Mouse (Mus musculus) liver, postnatal 0 days (tissue): Measurements from ENCODE around the gene Crip2. TPM values are rescaled to one million over a fixed set of nuclear protein-coding genes. Genes with fewer than 3 reads are reported as not detected.

Source experiments
- ATAC-seq: fragments of 200-750 bp; cut with Nextera tagmentation; 2 replicates; pipeline ENCODE4 v1.8.0; 2017; ENCODE audit warnings: mild to moderate bottlenecking, moderate library complexity
- DNase-seq: peaks from one replicate; pipeline ENCODE4 v3.0.0-alpha.2; 2016
- H3K27ac ChIP-seq: fragments of 300-500 bp; sonication (generic); 2 replicates; pipeline ENCODE4 v1.5.1; 2014; ENCODE audit warnings: antibody characterized with exemption, moderate library complexity, mild to moderate bottlenecking, low read depth
- H3K27me3 ChIP-seq: fragments of 300-500 bp; sonication (generic); 2 replicates; pipeline ENCODE4 v1.6.1; 2014; ENCODE audit warnings: low read length, control low read depth, mixed read lengths; ENCODE audit not compliant: insufficient read depth
- H3K36me3 ChIP-seq: fragments of 300-500 bp; sonication (generic); replicated peaks from 2 replicates; pipeline ENCODE4 v1.6.1; 2014; ENCODE audit warnings: mild to moderate bottlenecking, control low read depth, low read length, moderate library complexity, mixed read lengths; ENCODE audit not compliant: insufficient read depth
- H3K4me1 ChIP-seq: fragments of 300-500 bp; sonication (generic); 2 replicates; pipeline ENCODE4 v1.6.1; 2014; ENCODE audit warnings: antibody characterized with exemption, mild to moderate bottlenecking, control low read depth; ENCODE audit not compliant: insufficient read depth
- H3K4me2 ChIP-seq: fragments of 300-500 bp; sonication (generic); 2 replicates; pipeline ENCODE4 v1.6.1; 2014; ENCODE audit warnings: low read depth, mild to moderate bottlenecking, low read length, moderate library complexity, mixed read lengths
- H3K4me3 ChIP-seq: fragments of 300-500 bp; sonication (generic); 2 replicates; pipeline ENCODE4 v1.5.1; 2014; ENCODE audit warnings: low read depth, low read length
- H3K9ac ChIP-seq: fragments of 300-500 bp; sonication (generic); replicated peaks from 2 replicates; pipeline ENCODE4 v1.6.1; 2014; ENCODE audit warnings: mild to moderate bottlenecking, moderate library complexity
- H3K9me3 ChIP-seq: fragments of 300-500 bp; sonication (generic); 2 replicates; pipeline ENCODE4 v1.6.1; 2016; ENCODE audit warnings: mild to moderate bottlenecking, control low read depth, low read length, mixed read lengths
- CTCF ChIP-seq: sonication (generic); IDR thresholded peaks from 2 replicates; pipeline ENCODE4 v1.5.1; 2016; ENCODE audit warnings: antibody characterized with exemption, low read depth
- EP300 ChIP-seq: IDR thresholded peaks from 2 replicates; pipeline ENCODE4 v1.6.1; 2016; ENCODE audit warnings: antibody characterized with exemption, low read depth, mild to moderate bottlenecking
- WGBS: fragments of 180-500 bp; shearing (Covaris S2); extraction: QIAGEN DNeasy Blood & Tissue Kit; methylation state at CpG from one replicate; pipeline ENCODE4 v1.1.7; 2014; ENCODE audit not compliant: insufficient replicate concordance; 5-methylcytosine and 5-hydroxymethylcytosine counted together
- polyA plus RNA-seq: library from polyadenylated mRNA; unstranded; fragments of >200 nt; fragmentation: Nextera tagmentation; extraction: Ambion mirVana; gene quantifications from 2 replicates; pipeline ENCODE4 v1.2.1, GENCODE M21; 2015

The Crip2 gene
- polyA plus RNA-seq, 1 experiment from 2014 or later, result 67.4 TPM

- H3K27me3 ChIP-seq, result no peaks in the 10 kb centered on the region
- H3K4me3 ChIP-seq, result no peak overlapping the region
- no peak for TF ChIP-seq EP300
- no peak for DNase-seq
- no peaks in the 10 kb centered on the region for H3K9me3 ChIP-seq
- ATAC-seq, result no peak
- no peak overlapping the region for H3K27ac ChIP-seq
- peaks cover 41% of the 10 kb centered on the region for H3K4me1 ChIP-seq
- H3K9ac ChIP-seq, result no peak overlapping the region
- no peak overlapping the region for H3K4me2 ChIP-seq
- 67% methylated on average over 5 of the region's 5 CpGs for WGBS
- H3K36me3 ChIP-seq, result no peaks in the 10 kb centered on the region; the same call in none of the 2 replicates
Measured at GRCm38 (mm10) chr12:113100448-113101076, 39.5 kb upstream of the Crip2 start.

GRCm38 (mm10) chr12:113101251-113101960 is 38.6 kb upstream of the Crip2 start:
- H3K4me1 ChIP-seq, result peaks cover 45% of the 10 kb centered on the region
- TF ChIP-seq CTCF (no peak), EP300 (no peak)
- no peaks in the 10 kb centered on the region for H3K27me3 ChIP-seq
- 68% methylated on average over 9 of the region's 9 CpGs for WGBS
- DNase-seq, result no peak
- no peak for ATAC-seq
- no peak overlapping the region for H3K4me2 ChIP-seq
- H3K36me3 ChIP-seq, result no peaks in the 10 kb centered on the region; the same call in none of the 2 replicates
- H3K4me3 ChIP-seq, result no peak overlapping the region
- no peaks in the 10 kb centered on the region for H3K9me3 ChIP-seq
- no peak overlapping the region for H3K9ac ChIP-seq
- 0 out of 2 replicates have a peak overlapping the region, but pooled peaks have one; percentile 29 for H3K27ac ChIP-seq

GRCm38 (mm10) chr12:113102461-113102860 is 37.6 kb upstream of the Crip2 start:
- Histone ChIP-seq H3K27ac (no peak overlapping the region), H3K4me1 (peaks cover 54% of the 10 kb centered on the region), H3K4me2 (no peak overlapping the region), H3K36me3 (no peaks in the 10 kb centered on the region; the same call in none of the 2 replicates), H3K27me3 (no peaks in the 10 kb centered on the region), H3K4me3 (no peak overlapping the region), H3K9ac (no peak overlapping the region), H3K9me3 (no peaks in the 10 kb centered on the region)
- TF ChIP-seq EP300, result no peak
- TF ChIP-seq CTCF, result peak; percentile 81
- WGBS, result 54% methylated on average over 6 of the region's 6 CpGs
- DNase-seq, result peak; percentile 77
- ATAC-seq, result peak; percentile 24; the same call in 1 of the 2 replicates

GRCm38 (mm10) chr12:113103846-113104451 is 36.1 kb upstream of the Crip2 start:
- Histone ChIP-seq H3K9ac (no peak overlapping the region), H3K27ac (peak overlapping the region; percentile 16; the same call in 1 of the 2 replicates), H3K4me3 (no peak overlapping the region), H3K9me3 (no peaks in the 10 kb centered on the region), H3K4me2 (no peak overlapping the region), H3K36me3 (no peaks in the 10 kb centered on the region; the same call in none of the 2 replicates), H3K4me1 (peaks cover 62% of the 10 kb centered on the region), H3K27me3 (no peaks in the 10 kb centered on the region)
- WGBS, result 55% methylated on average over 8 of the region's 8 CpGs
- DNase-seq, result no peak
- no peak for TF ChIP-seq EP300
- peak; percentile 63 for TF ChIP-seq CTCF
- ATAC-seq, result peak; percentile 26; the same call in 1 of the 2 replicates

- peak overlapping the region; percentile 79 for H3K27ac ChIP-seq
- H3K4me1 ChIP-seq, result peaks cover 51% of the 10 kb centered on the region
- H3K4me2 ChIP-seq, result no peak overlapping the region
- no peaks in the 10 kb centered on the region for H3K9me3 ChIP-seq
- no peaks in the 10 kb centered on the region for H3K27me3 ChIP-seq
- DNase-seq (no peak), ATAC-seq (no peak)
- peak overlapping the region; percentile 32; the same call in 1 of the 2 replicates for H3K9ac ChIP-seq
- no peak overlapping the region for H3K4me3 ChIP-seq
- no peak for TF ChIP-seq CTCF
- no peak for TF ChIP-seq EP300
- 81% methylated on average over 6 of the region's 6 CpGs for WGBS
- H3K36me3 ChIP-seq, result no peaks in the 10 kb centered on the region; the same call in 1 of the 2 replicates
Measured at GRCm38 (mm10) chr12:113106386-113106785, 33.6 kb upstream of the Crip2 start.

- no peak overlapping the region for H3K9ac ChIP-seq
- peaks cover 50% of the 10 kb centered on the region for H3K4me1 ChIP-seq
- DNase-seq (peak; percentile 50), ATAC-seq (peak; percentile 86)
- no peaks in the 10 kb centered on the region for H3K9me3 ChIP-seq
- WGBS, result 44% methylated on average over 4 of the region's 4 CpGs
- peaks cover 2% of the 10 kb centered on the region; the same call in 1 of the 2 replicates for H3K36me3 ChIP-seq
- no peaks in the 10 kb centered on the region for H3K27me3 ChIP-seq
- peak overlapping the region; percentile 8; the same call in 1 of the 2 replicates for H3K4me2 ChIP-seq
- no peak overlapping the region for H3K4me3 ChIP-seq
- peak overlapping the region; percentile 79 for H3K27ac ChIP-seq
- peak; percentile 95 for TF ChIP-seq EP300
- TF ChIP-seq CTCF, result no peak
Measured at GRCm38 (mm10) chr12:113107431-113108124, 32.5 kb upstream of the Crip2 start.
